Mouse (Mus musculus): ENCODE results near the gene 4933427I04Rik. TPM values are rescaled to one million over a fixed set of nuclear protein-coding genes. Genes with fewer than 3 reads are reported as not detected.

The 4933427I04Rik gene
- polyA plus RNA-seq, 1 experiment, result not detected

- WGBS, result 1% methylated on average over 51 of the region's 53 CpGs
- H3K27ac ChIP-seq (ENCODE audit: insufficient read depth, low read length), result no peak overlapping the region
- peak overlapping the region; percentile 57 for H3K4me3 ChIP-seq (replicated peaks; ENCODE audit: insufficient read depth, low read depth, low read length)
- no peaks in the 10 kb centered on the region; the same call in 1 of the 2 replicates for H3K4me1 ChIP-seq (ENCODE audit: control insufficient read depth, insufficient read depth, low read length)
- H3K27me3 ChIP-seq (ENCODE audit: control insufficient read depth, insufficient read depth, low read length), result no peaks in the 10 kb centered on the region
- TF ChIP-seq CTCF (IDR thresholded peaks at IDR 0.05; ENCODE audit: borderline replicate concordance, insufficient read depth, low read depth, low read length), result no peak
- no peak for TF ChIP-seq POLR2A (IDR thresholded peaks at IDR 0.05; ENCODE audit: borderline replicate concordance, insufficient read depth, low read length)
- DNase-seq, result no peak
These were observed 45.7 kb downstream of the 4933427I04Rik start for GRCm38 (mm10) chr4:123905126-123905668.

DNA sequence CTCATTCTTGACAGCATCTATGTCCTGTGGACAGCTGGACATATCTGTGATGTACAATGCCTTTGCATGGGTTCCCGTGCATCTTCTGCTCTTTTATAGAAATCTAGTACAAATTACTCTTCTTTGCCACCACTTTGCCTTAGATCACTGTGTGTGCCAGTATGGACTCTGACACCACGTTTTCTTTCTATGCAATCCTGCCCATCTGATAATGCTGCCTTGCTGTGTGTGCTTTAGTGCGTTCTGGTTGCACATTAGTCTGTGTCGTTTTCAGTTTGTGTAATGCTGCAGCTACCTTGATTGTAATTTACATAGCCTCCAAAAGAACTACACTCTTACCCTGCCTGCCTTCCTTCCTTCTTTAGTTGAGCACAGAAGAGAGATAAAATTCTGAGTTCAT is 52.0 kb downstream of the 4933427I04Rik start:
- H3K4me1 ChIP-seq (ENCODE audit: control insufficient read depth, insufficient read depth, low read length), result no peaks in the 10 kb centered on the region; the same call in 1 of the 2 replicates
- no peak for DNase-seq
- no peak for TF ChIP-seq POLR2A (IDR thresholded peaks at IDR 0.05; ENCODE audit: borderline replicate concordance, insufficient read depth, low read length)
- TF ChIP-seq CTCF (IDR thresholded peaks at IDR 0.05; ENCODE audit: borderline replicate concordance, insufficient read depth, low read depth, low read length), result no peak

GRCm38 (mm10) chr4:123912431-123912830 is 53.0 kb downstream of the 4933427I04Rik start:
- DNase-seq, result no peak
- Histone ChIP-seq H3K4me3 (replicated peaks; ENCODE audit: insufficient read depth, low read depth, low read length) (no peak overlapping the region), H3K27ac (ENCODE audit: insufficient read depth, low read length) (no peak overlapping the region), H3K27me3 (ENCODE audit: control insufficient read depth, insufficient read depth, low read length) (no peaks in the 10 kb centered on the region), H3K4me1 (ENCODE audit: control insufficient read depth, insufficient read depth, low read length) (no peaks in the 10 kb centered on the region; the same call in 1 of the 2 replicates)
- no peak for TF ChIP-seq POLR2A (IDR thresholded peaks at IDR 0.05; ENCODE audit: borderline replicate concordance, insufficient read depth, low read length)
- TF ChIP-seq CTCF (IDR thresholded peaks at IDR 0.05; ENCODE audit: borderline replicate concordance, insufficient read depth, low read depth, low read length), result no peak
- WGBS, result 65% methylated on average over 2 of the region's 2 CpGs

More for the DNA sequence above, 52.0 kb downstream of the 4933427I04Rik start:
- H3K4me3 ChIP-seq (replicated peaks; ENCODE audit: insufficient read depth, low read depth, low read length), result no peak overlapping the region
- H3K27ac ChIP-seq (ENCODE audit: insufficient read depth, low read length), result no peak overlapping the region
- H3K27me3 ChIP-seq (ENCODE audit: control insufficient read depth, insufficient read depth, low read length), result no peaks in the 10 kb centered on the region
- WGBS, result 86% methylated on average over 4 of the region's 4 CpGs

Other genes starting within 250 kb of the 4933427I04Rik start
- 193 and 201 TPM in 2 replicates for gene Macf1, start 175.3 kb upstream of the 4933427I04Rik start, polyA plus RNA-seq (2012; rRNA removed)
- 602 and 636 TPM in 2 replicates for gene Ndufs5, start 141.5 kb upstream of the 4933427I04Rik start, polyA plus RNA-seq (2012; rRNA removed)
- gene Akirin1, start 109.3 kb upstream of the 4933427I04Rik start, polyA plus RNA-seq (2012; rRNA removed), result 43.1 and 43.6 TPM in 2 replicates
- 1.2 and 1.8 TPM in 2 replicates for gene Rhbdl2, start 71.8 kb upstream of the 4933427I04Rik start, polyA plus RNA-seq (2012; rRNA removed)
- gene Mycbp, start 45.2 kb downstream of the 4933427I04Rik start, polyA plus RNA-seq (2012; rRNA removed), result 14.9 and 23.3 TPM in 2 replicates
- gene Rragc, start 57.8 kb downstream of the 4933427I04Rik start, polyA plus RNA-seq (2012; rRNA removed), result 80.4 and 83.9 TPM in 2 replicates
- not detected in 2 replicates for gene 4930535I16Rik, start 58.3 kb downstream of the 4933427I04Rik start, polyA plus RNA-seq (2012; rRNA removed)